Mouse (Mus musculus) forebrain, embryonic 13.5 days (tissue): ENCODE results near the gene Ptprc. TPM values are rescaled to one million over a fixed set of nuclear protein-coding genes. Genes with fewer than 3 reads are reported as not detected.

Source experiments
- ATAC-seq: fragments of 200-750 bp; cut with Nextera tagmentation; 2 replicates; pipeline ENCODE4 v1.8.0; 2017
- H3K27ac ChIP-seq: fragments of 300-500 bp; sonication (generic); 2 replicates; pipeline ENCODE4 v1.5.1; 2015; ENCODE audit warnings: inconsistent platforms, mild to moderate bottlenecking, moderate library complexity
- H3K27me3 ChIP-seq: fragments of 300-500 bp; sonication (generic); 2 replicates; pipeline ENCODE4 v1.6.1; 2015; ENCODE audit warnings: mild to moderate bottlenecking, inconsistent platforms
- H3K36me3 ChIP-seq: fragments of 300-500 bp; sonication (generic); 2 replicates; pipeline ENCODE4 v1.6.1; 2015; ENCODE audit warnings: mild to moderate bottlenecking, inconsistent platforms; ENCODE audit not compliant: poor library complexity, severe bottlenecking
- H3K4me1 ChIP-seq: fragments of 300-500 bp; sonication (generic); 2 replicates; pipeline ENCODE4 v1.6.1; 2015; ENCODE audit warnings: inconsistent platforms
- H3K4me2 ChIP-seq: fragments of 300-500 bp; sonication (generic); 2 replicates; pipeline ENCODE4 v1.6.1; 2015; ENCODE audit warnings: inconsistent platforms, mild to moderate bottlenecking, moderate library complexity
- H3K4me3 ChIP-seq: fragments of 300-500 bp; sonication (generic); 2 replicates; pipeline ENCODE4 v1.5.1; 2015; ENCODE audit warnings: mild to moderate bottlenecking, inconsistent platforms
- H3K9ac ChIP-seq: fragments of 300-500 bp; sonication (generic); 2 replicates; pipeline ENCODE4 v1.6.1; 2015; ENCODE audit warnings: mild to moderate bottlenecking, inconsistent platforms
- H3K9me3 ChIP-seq: fragments of 300-500 bp; sonication (generic); replicated peaks from 2 replicates; pipeline ENCODE4 v1.6.1; 2016; ENCODE audit warnings: inconsistent platforms
- WGBS: fragments of 180-500 bp; shearing (Covaris S2); methylation state at CpG from one replicate; pipeline ENCODE4 v1.1.7; 2015; 5-methylcytosine and 5-hydroxymethylcytosine counted together
- polyA plus RNA-seq: library from polyadenylated mRNA; unstranded; fragments of >200 nt; fragmentation: Nextera tagmentation; extraction: Ambion mirVana; gene quantifications from 2 replicates; pipeline ENCODE4 v1.2.1, GENCODE M21; 2015

Ptprc gene
- polyA plus RNA-seq, 1 experiment from 2014 or later = 0.43 TPM

- no peak overlapping the region for H3K27ac ChIP-seq
- H3K4me2 ChIP-seq = no peak overlapping the region
- H3K4me3 ChIP-seq = no peak overlapping the region
- H3K9me3 ChIP-seq = no peaks in the 10 kb centered on the region
- H3K27me3 ChIP-seq = no peaks in the 10 kb centered on the region
- no peak for ATAC-seq
- H3K36me3 ChIP-seq = no peaks in the 10 kb centered on the region
- no peaks in the 10 kb centered on the region for H3K4me1 ChIP-seq
- WGBS = 89% methylated on average over 6 of the region's 6 CpGs
- H3K9ac ChIP-seq = no peak overlapping the region
Measured at GRCm38 (mm10) chr1:138173669-138174068, 1.8 kb downstream of the Ptprc start.

GRCm38 (mm10) chr1:138172547-138172946 is 3.0 kb downstream of the Ptprc start:
- Histone ChIP-seq H3K4me3 (no peak overlapping the region), H3K9ac (no peak overlapping the region), H3K27me3 (no peaks in the 10 kb centered on the region), H3K9me3 (no peaks in the 10 kb centered on the region), H3K4me2 (no peak overlapping the region), H3K4me1 (no peaks in the 10 kb centered on the region), H3K36me3 (no peaks in the 10 kb centered on the region), H3K27ac (no peak overlapping the region)
- ATAC-seq = no peak
- WGBS = 83% methylated on average over 3 of the region's 3 CpGs

- no peaks in the 10 kb centered on the region for H3K36me3 ChIP-seq
- H3K9me3 ChIP-seq = no peaks in the 10 kb centered on the region
- no peak overlapping the region for H3K4me3 ChIP-seq
- H3K4me1 ChIP-seq = no peaks in the 10 kb centered on the region
- H3K4me2 ChIP-seq = no peak overlapping the region
- no peak for ATAC-seq
- H3K27me3 ChIP-seq = no peaks in the 10 kb centered on the region
- no peak overlapping the region for H3K27ac ChIP-seq
- H3K9ac ChIP-seq = no peak overlapping the region
- WGBS = 84% methylated on average over 4 of the region's 4 CpGs
Measured at GRCm38 (mm10) chr1:138172096-138172495, 3.4 kb downstream of the Ptprc start.

- Histone ChIP-seq H3K4me3 (no peak overlapping the region), H3K9ac (no peak overlapping the region), H3K36me3 (no peaks in the 10 kb centered on the region), H3K27ac (no peak overlapping the region), H3K4me1 (no peaks in the 10 kb centered on the region), H3K9me3 (no peaks in the 10 kb centered on the region), H3K27me3 (no peaks in the 10 kb centered on the region), H3K4me2 (no peak overlapping the region)
- 88% methylated on average over 5 of the region's 5 CpGs for WGBS
- no peak for ATAC-seq
Measured at GRCm38 (mm10) chr1:138166233-138166771, 9.2 kb downstream of the Ptprc start.

- Histone ChIP-seq H3K36me3 (no peaks in the 10 kb centered on the region), H3K4me1 (no peaks in the 10 kb centered on the region), H3K9ac (no peak overlapping the region), H3K4me2 (no peak overlapping the region), H3K27ac (no peak overlapping the region), H3K9me3 (no peaks in the 10 kb centered on the region), H3K27me3 (no peaks in the 10 kb centered on the region), H3K4me3 (no peak overlapping the region)
- no peak for ATAC-seq
- 93% methylated on average over 8 of the region's 8 CpGs for WGBS
Measured at GRCm38 (mm10) chr1:138162638-138163037, 12.9 kb downstream of the Ptprc start.

- Histone ChIP-seq H3K4me1 (no peaks in the 10 kb centered on the region), H3K27ac (no peak overlapping the region), H3K9ac (no peak overlapping the region), H3K4me3 (no peak overlapping the region), H3K9me3 (no peaks in the 10 kb centered on the region), H3K36me3 (no peaks in the 10 kb centered on the region), H3K27me3 (no peaks in the 10 kb centered on the region), H3K4me2 (no peak overlapping the region)
- 74% methylated on average over 2 of the region's 2 CpGs for WGBS
- ATAC-seq = no peak
Measured at GRCm38 (mm10) chr1:138158921-138159320, 16.6 kb downstream of the Ptprc start.

- ATAC-seq = peak; percentile 82; the same call in 1 of the 2 replicates
- H3K4me2 ChIP-seq = no peak overlapping the region
- no peaks in the 10 kb centered on the region for H3K4me1 ChIP-seq
- no peak overlapping the region for H3K4me3 ChIP-seq
- H3K9me3 ChIP-seq = no peaks in the 10 kb centered on the region
- H3K36me3 ChIP-seq = no peaks in the 10 kb centered on the region
- 6% methylated on average over 3 of the region's 3 CpGs for WGBS
- H3K27me3 ChIP-seq = no peaks in the 10 kb centered on the region
- no peak overlapping the region for H3K27ac ChIP-seq
- H3K9ac ChIP-seq = no peak overlapping the region
Measured at GRCm38 (mm10) chr1:138158236-138158635, 17.3 kb downstream of the Ptprc start.

GRCm38 (mm10) chr1:138157709-138158108 is 17.8 kb downstream of the Ptprc start:
- Histone ChIP-seq H3K27ac (no peak overlapping the region), H3K4me3 (no peak overlapping the region), H3K9me3 (no peaks in the 10 kb centered on the region), H3K9ac (no peak overlapping the region), H3K4me1 (no peaks in the 10 kb centered on the region), H3K36me3 (no peaks in the 10 kb centered on the region), H3K4me2 (no peak overlapping the region), H3K27me3 (no peaks in the 10 kb centered on the region)
- no peak for ATAC-seq
- WGBS = 56% methylated on average over 2 of the region's 2 CpGs

- WGBS = 92% methylated on average over 3 of the region's 3 CpGs
- ATAC-seq = no peak
- H3K9ac ChIP-seq = no peak overlapping the region
- H3K27me3 ChIP-seq = no peaks in the 10 kb centered on the region
- no peak overlapping the region for H3K4me3 ChIP-seq
- H3K27ac ChIP-seq = no peak overlapping the region
- no peaks in the 10 kb centered on the region for H3K9me3 ChIP-seq
- no peaks in the 10 kb centered on the region for H3K4me1 ChIP-seq
- H3K36me3 ChIP-seq = no peaks in the 10 kb centered on the region
- H3K4me2 ChIP-seq = no peak overlapping the region
Measured at GRCm38 (mm10) chr1:138157008-138157407, 18.5 kb downstream of the Ptprc start.

GRCm38 (mm10) chr1:138154185-138154785 is 21.2 kb downstream of the Ptprc start:
- no peaks in the 10 kb centered on the region for H3K4me1 ChIP-seq
- H3K27me3 ChIP-seq = no peaks in the 10 kb centered on the region
- no peak overlapping the region for H3K27ac ChIP-seq
- no peak overlapping the region for H3K4me3 ChIP-seq
- WGBS = 59% methylated on average over 1 of the region's 1 CpGs
- H3K9ac ChIP-seq = no peak overlapping the region
- no peaks in the 10 kb centered on the region for H3K9me3 ChIP-seq
- H3K4me2 ChIP-seq = no peak overlapping the region
- no peaks in the 10 kb centered on the region for H3K36me3 ChIP-seq
- ATAC-seq = no peak

GRCm38 (mm10) chr1:138153126-138153525 is 22.4 kb downstream of the Ptprc start:
- no peak for ATAC-seq
- Histone ChIP-seq H3K4me3 (no peak overlapping the region), H3K9ac (no peak overlapping the region), H3K4me2 (no peak overlapping the region), H3K27me3 (no peaks in the 10 kb centered on the region), H3K27ac (no peak overlapping the region), H3K36me3 (no peaks in the 10 kb centered on the region), H3K9me3 (no peaks in the 10 kb centered on the region), H3K4me1 (peaks cover 7% of the 10 kb centered on the region; the same call in 1 of the 2 replicates)
- WGBS = 93% methylated on average over 4 of the region's 4 CpGs

- ATAC-seq = no peak
- 54% methylated on average over 4 of the region's 4 CpGs for WGBS
- Histone ChIP-seq H3K4me1 (peaks cover 7% of the 10 kb centered on the region; the same call in 1 of the 2 replicates), H3K4me3 (no peak overlapping the region), H3K27ac (no peak overlapping the region), H3K27me3 (no peaks in the 10 kb centered on the region), H3K36me3 (no peaks in the 10 kb centered on the region), H3K4me2 (no peak overlapping the region), H3K9me3 (no peaks in the 10 kb centered on the region), H3K9ac (no peak overlapping the region)
Measured at GRCm38 (mm10) chr1:138148844-138149243, 26.7 kb downstream of the Ptprc start.

- WGBS = 29% methylated on average over 2 of the region's 2 CpGs
- Histone ChIP-seq H3K9me3 (no peaks in the 10 kb centered on the region), H3K27ac (no peak overlapping the region), H3K4me1 (peaks cover 7% of the 10 kb centered on the region; the same call in 1 of the 2 replicates), H3K4me3 (no peak overlapping the region), H3K9ac (no peak overlapping the region), H3K4me2 (no peak overlapping the region), H3K27me3 (no peaks in the 10 kb centered on the region), H3K36me3 (no peaks in the 10 kb centered on the region)
- ATAC-seq = no peak
Measured at GRCm38 (mm10) chr1:138145571-138145970, 29.9 kb downstream of the Ptprc start.
